Mouse (Mus musculus) G1E (cell line): Measurements from ENCODE around the gene 2410137M14Rik.

Source experiments
- CTCF ChIP-seq: IDR thresholded peaks from 2 replicates; pipeline ENCODE4 v1.5.1; 2012; ENCODE audit warnings: low read depth, low read length, inconsistent platforms, mixed read lengths
- GATA1 ChIP-seq: IDR thresholded peaks from 2 replicates; pipeline ENCODE4 v1.6.1; 2012; ENCODE audit warnings: borderline replicate concordance, low read length, inconsistent platforms, mixed read lengths

GRCm38 (mm10) chr17:36973271-36973787 is 7.7 kb downstream of the 2410137M14Rik start:
- TF ChIP-seq CTCF (no peak), GATA1 (no peak)
